Comparison of ENCODE assay signal across 9 mouse cellular contexts in the genomic region with DNA sequence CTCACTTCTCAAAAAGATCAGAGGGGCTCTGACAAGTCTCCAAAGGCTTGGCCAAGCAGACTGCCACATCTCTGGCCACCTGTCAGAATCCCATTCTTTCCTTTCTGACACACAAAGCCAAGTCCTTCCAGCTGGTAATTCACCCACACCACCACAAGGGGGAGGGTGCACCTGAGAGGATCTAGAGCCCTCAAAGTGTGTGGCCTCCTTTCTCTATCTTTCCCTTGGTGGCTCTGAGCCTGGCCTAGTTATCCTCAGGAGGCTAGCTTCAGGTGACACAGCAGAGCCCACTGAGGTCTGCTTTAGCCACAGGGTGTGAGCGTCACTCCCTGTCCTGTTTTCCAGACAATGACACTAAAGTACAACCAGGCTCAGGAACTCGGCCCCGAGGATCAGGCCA. TPM values are rescaled to one million over a fixed set of nuclear protein-coding genes. Genes with fewer than 3 reads are reported as not detected.
DNase-seq lines count a peak whose midpoint lies in the region; ATAC-seq and TF ChIP-seq lines count a peak whose summit lies in the region.
"Had no signal": no experiment of that assay in that cellular context is flagged by ENCODE, and none has a peak within 500 bp of the region (broad histone marks: within the 10 kb centered on the region; RNA-seq: fewer than 3 reads in every experiment).

No protein-coding gene starts in this region.

- CTCF ChIA-PET in Patski (lab: Charles Lee), result interaction anchor here (0.9 to 2.9 kb wide), 11 partner anchors 8 to 117 kb away, joined by 3 to 53 read pairs (median 4); a partner anchor contains a TSS

- H3K9me3 ChIP-seq in heart, embryonic 16.5 days (replicated peaks; ENCODE audit: control insufficient read depth, low read length), result no peaks in the 10 kb centered on the region
- H3K9me3 ChIP-seq: neural tube, embryonic 12.5 days had no signal

- no peak overlapping the region for H3K4me3 ChIP-seq in heart, embryonic 16.5 days (ENCODE audit: low read length)
- no peak overlapping the region for H3K4me3 ChIP-seq in liver, adult 2 months (ENCODE audit: insufficient read depth, low read depth, low read length)
- H3K4me3 ChIP-seq: neural tube, embryonic 12.5 days had no signal

- peaks cover 17% of the 10 kb centered on the region for H3K4me1 ChIP-seq in heart, embryonic 16.5 days (ENCODE audit: control insufficient read depth, insufficient read depth, low read length)
- H3K4me1 ChIP-seq in liver, adult 2 months (ENCODE audit: control insufficient read depth, insufficient read depth, low read length), result peaks cover 13% of the 10 kb centered on the region
- H3K4me1 ChIP-seq: neural tube, embryonic 12.5 days had no signal

- H3K9ac ChIP-seq in heart, embryonic 16.5 days (ENCODE audit: low read length), result peak overlapping the region; percentile 38; the same call in 1 of the 2 replicates
- H3K9ac ChIP-seq in liver, adult 2 months (ENCODE audit: low read depth, low read length), result no peak overlapping the region
- H3K9ac ChIP-seq: neural tube, embryonic 12.5 days had no signal

- DNase-seq in left cerebral cortex, adult 18-20 months (ENCODE audit: low spot score in 2 of 2), result peak; percentile 57 to 65
- no peak for DNase-seq in left cerebral cortex, adult 8-10 months (ENCODE audit: low spot score in 2 of 2)
- no peak for DNase-seq in Patski (ENCODE audit: low read depth, low spot score)
- peak; percentile 76 to 85 for DNase-seq in cerebellum, postnatal 14 days
- peak; percentile 38 for DNase-seq in liver, adult 2 months (ENCODE audit: extremely low read depth, low read depth, low spot score)
- DNase-seq in ovary, postnatal 14 days (ENCODE audit: low spot score), result peak; percentile 47
- DNase-seq in urinary bladder, postnatal 10 days (ENCODE audit: low spot score), result no peak

- in situ Hi-C loops in Patski (cut with MboI; ENCODE audit: low pct_unique_long_range_greater_than_20kb), result no loop called here

- H3K27me3 ChIP-seq in Patski, result no peaks in the 10 kb centered on the region
- no peaks in the 10 kb centered on the region for H3K27me3 ChIP-seq in heart, embryonic 16.5 days (ENCODE audit: control insufficient read depth, insufficient read depth, low read length)
- H3K27me3 ChIP-seq in liver, adult 2 months (ENCODE audit: control insufficient read depth, insufficient read depth, low read length), result no peaks in the 10 kb centered on the region
- H3K27me3 ChIP-seq: neural tube, embryonic 12.5 days had no signal

- no peaks in the 10 kb centered on the region for H3K79me2 ChIP-seq in liver, adult 2 months (ENCODE audit: control insufficient read depth, insufficient read depth, low read length)

- no peak for TF ChIP-seq CTCF in Patski (IDR thresholded peaks at IDR 0.05)
- TF ChIP-seq CTCF in liver, adult 2 months (IDR thresholded peaks at IDR 0.05; ENCODE audit: low read depth, low read length), result peak; percentile 64; the same call in 1 of the 2 replicates

- ATAC-seq in Patski, result peak; percentile 53
- ATAC-seq in heart, embryonic 16.5 days (replicated peaks; ENCODE audit: extremely low read depth, insufficient read depth, low FRiP score), result peak; percentile 50

- peaks cover 20% of the 10 kb centered on the region for H3K36me3 ChIP-seq in heart, embryonic 16.5 days (ENCODE audit: control insufficient read depth, insufficient read depth)
- peaks cover 20% of the 10 kb centered on the region for H3K36me3 ChIP-seq in liver, adult 2 months (ENCODE audit: control insufficient read depth, insufficient read depth, low read length)

- H3K4me2 ChIP-seq in heart, embryonic 16.5 days (ENCODE audit: low read depth, low read length), result no peak overlapping the region
- H3K4me2 ChIP-seq: neural tube, embryonic 12.5 days had no signal

- TF ChIP-seq POLR2A in liver, adult 2 months (IDR thresholded peaks at IDR 0.05; ENCODE audit: extremely low read depth, insufficient read depth, low read length), result no peak

- H3K27ac ChIP-seq in heart, embryonic 16.5 days (ENCODE audit: low read length), result peak overlapping the region; percentile 80
- H3K27ac ChIP-seq in liver, adult 2 months (replicated peaks; ENCODE audit: insufficient read depth, low read depth, low read length), result no peak overlapping the region
- H3K27ac ChIP-seq: neural tube, embryonic 12.5 days had no signal

- WGBS in heart, embryonic 16.5 days, result 42% methylated on average over 3 of the region's 3 CpGs
- 22% methylated on average over 3 of the region's 3 CpGs for WGBS in liver, adult 2 months

- POLR2A ChIA-PET in Patski (lab: Charles Lee), result interaction anchor here (2.1 kb wide), 1 partner anchor 21 kb away, joined by 5 read pairs; no protein-coding TSS in a partner anchor

RNA-seq across cellular contexts. Expression of a gene that starts 7.6 kb away (rescaled TPM):
- total RNA-seq in left cerebral cortex, adult 18-20 months (2021), result 10 to 100 TPM; 52.9 to 57.0 TPM
- total RNA-seq in left cerebral cortex, adult 8-10 months (2022), result 10 to 100 TPM; 46.4 to 53.8 (median 51.0) TPM
- polyA plus RNA-seq in Patski (2021), result 50.3 TPM
- 40.6 and 45.6 TPM in 2 replicates for polyA plus RNA-seq in heart, embryonic 16.5 days (2015; fragmentation: Nextera tagmentation; extraction: Ambion mirVana)
- 10.8 and 12.6 TPM in 2 replicates for total RNA-seq in liver, adult 2 months (2014; rRNA removed)
- polyA plus RNA-seq in liver, adult 2 months (2012; rRNA removed), result 14.4 and 14.6 TPM in 2 replicates

RNA-seq across cellular contexts. Expression of a gene that starts 11.4 kb away (rescaled TPM):
- 10 to 100 TPM; 25.5 to 26.1 TPM for total RNA-seq in left cerebral cortex, adult 18-20 months (2021)
- 10 to 100 TPM; 22.0 to 27.6 (median 26.4) TPM for total RNA-seq in left cerebral cortex, adult 8-10 months (2022)
- 23.3 TPM for polyA plus RNA-seq in Patski (2021)
- 15.7 and 16.7 TPM in 2 replicates for polyA plus RNA-seq in heart, embryonic 16.5 days (2015; fragmentation: Nextera tagmentation; extraction: Ambion mirVana)
- total RNA-seq in liver, adult 2 months (2014; rRNA removed), result 19.4 and 25.8 TPM in 2 replicates
- 46.1 and 53.2 TPM in 2 replicates for polyA plus RNA-seq in liver, adult 2 months (2012; rRNA removed)

RNA-seq across cellular contexts. Expression of a gene that starts 11.7 kb away (rescaled TPM):
- total RNA-seq in left cerebral cortex, adult 18-20 months (2021), result 10 to 100 TPM; 10.1 to 10.2 TPM
- total RNA-seq in left cerebral cortex, adult 8-10 months (2022), result 1 to 10 TPM; 7.1 to 10.0 (median 8.7) TPM
- polyA plus RNA-seq in Patski (2021), result 6.8 TPM
- 5.9 and 6.4 TPM in 2 replicates for polyA plus RNA-seq in heart, embryonic 16.5 days (2015; fragmentation: Nextera tagmentation; extraction: Ambion mirVana)
- 0.83 and 1.1 TPM in 2 replicates for total RNA-seq in liver, adult 2 months (2014; rRNA removed)
- polyA plus RNA-seq in liver, adult 2 months (2012; rRNA removed), result 0.73 and 0.82 TPM in 2 replicates

RNA-seq across cellular contexts. Expression of a gene that starts 13.5 kb away (rescaled TPM):
- 1 to 10 TPM; 1.7 TPM for total RNA-seq in left cerebral cortex, adult 18-20 months (2021)
- total RNA-seq in left cerebral cortex, adult 8-10 months (2022), result 1 to 10 TPM in 3 of 4 experiments, not detected in 1; 1.7 to 5.6 (median 4.5) TPM
- polyA plus RNA-seq in Patski (2021), result 0.18 TPM
- 6.7 and 28.8 TPM in 2 replicates for polyA plus RNA-seq in heart, embryonic 16.5 days (2015; fragmentation: Nextera tagmentation; extraction: Ambion mirVana)
- 6.1 TPM in 1 of 2 replicates, not detected in the other for total RNA-seq in liver, adult 2 months (2014; rRNA removed)
- polyA plus RNA-seq in liver, adult 2 months (2012; rRNA removed), result not detected in 2 replicates

RNA-seq across cellular contexts. Expression of a gene that starts 23.5 kb away (rescaled TPM):
- not detected for total RNA-seq in left cerebral cortex, adult 18-20 months (2021)
- under 1 TPM in 2 of 4 experiments, not detected in 2; 0.50 to 0.53 TPM for total RNA-seq in left cerebral cortex, adult 8-10 months (2022)
- polyA plus RNA-seq in Patski (2021), result 106 TPM
- polyA plus RNA-seq in heart, embryonic 16.5 days (2015; fragmentation: Nextera tagmentation; extraction: Ambion mirVana), result 388 and 390 TPM in 2 replicates
- total RNA-seq in liver, adult 2 months (2014; rRNA removed), result 0.18 and 1.9 TPM in 2 replicates
- 1.2 and 1.5 TPM in 2 replicates for polyA plus RNA-seq in liver, adult 2 months (2012; rRNA removed)

Comparison
In these comparisons a context has a peak if more than half of its experiments do, and no peak if none do; other contexts are left out.
1. DNase-seq: peak in left cerebral cortex, adult 18-20 months (2 of 2), cerebellum, postnatal 14 days (2 of 2), liver, adult 2 months (single experiment) and ovary, postnatal 14 days (single experiment); none in left cerebral cortex, adult 8-10 months (0 of 2), Patski (single experiment) and urinary bladder, postnatal 10 days (single experiment).